Mouse (Mus musculus) heart, adult 2 months (tissue): ENCODE data around the gene Sugp2. TPM values are rescaled to one million over a fixed set of nuclear protein-coding genes. Genes with fewer than 3 reads are reported as not detected.

ENCODE experiments used
- DNase-seq, 2 experiments: peaks; one replicate each; pipeline ENCODE4 v3.0.0; 2021
- H3K27ac ChIP-seq: fragments of 200-600 bp; 2 replicates; pipeline ENCODE4 v1.8.1; 2022
- H3K27me3 ChIP-seq: fragments of 200-500 bp; 2 replicates; pipeline ENCODE4 v1.6.1; 2012; ENCODE audit warnings: mild to moderate bottlenecking, low read length, inconsistent platforms, mixed read lengths; ENCODE audit not compliant: control insufficient read depth, insufficient read depth
- H3K36me3 ChIP-seq: fragments of 200-500 bp; 2 replicates; pipeline ENCODE4 v1.6.1; 2012; ENCODE audit warnings: low read length, inconsistent platforms; ENCODE audit not compliant: control insufficient read depth, insufficient read depth
- H3K4me1 ChIP-seq: fragments of 200-500 bp; 2 replicates; pipeline ENCODE4 v1.6.1; 2011; ENCODE audit warnings: low read length; ENCODE audit not compliant: control insufficient read depth, insufficient read depth
- H3K4me3 ChIP-seq: fragments of 200-600 bp; 2 replicates; pipeline ENCODE4 v1.8.1; 2022
- H3K79me2 ChIP-seq: fragments of 200-500 bp; replicated peaks from 2 replicates; pipeline ENCODE4 v1.6.1; 2012; ENCODE audit warnings: mild to moderate bottlenecking, inconsistent platforms, low read length, moderate library complexity, mixed read lengths; ENCODE audit not compliant: control insufficient read depth, insufficient read depth
- H3K9ac ChIP-seq: fragments of 200-500 bp; 2 replicates; pipeline ENCODE4 v1.6.1; 2012; ENCODE audit warnings: low read depth, mild to moderate bottlenecking, control low read depth, inconsistent platforms, low read length, mixed read lengths
- CTCF ChIP-seq: fragments of 200-600 bp; IDR thresholded peaks from 2 replicates; pipeline ENCODE4 v1.8.1; 2022; ENCODE audit warnings: antibody characterized with exemption, mild to moderate bottlenecking, moderate library complexity
- EP300 ChIP-seq: fragments of 200-500 bp; IDR thresholded peaks from 2 replicates; pipeline ENCODE4 v1.6.1; 2011; ENCODE audit warnings: low read depth, low read length, control low read depth; ENCODE audit not compliant: insufficient read depth
- POLR2A ChIP-seq: fragments of 200-500 bp; IDR thresholded peaks from 2 replicates; pipeline ENCODE4 v1.6.1; 2011; ENCODE audit warnings: mild to moderate bottlenecking, low read depth, low read length, control low read depth; ENCODE audit not compliant: insufficient read depth
- WGBS: fragments of 180-500 bp; shearing (Covaris S2); methylation state at CpG from one replicate; pipeline ENCODE4 v1.1.7; 2018; 5-methylcytosine and 5-hydroxymethylcytosine counted together
- intact Hi-C: fragments of 180-260 bp; cut with DNase I; formaldehyde crosslinking; loops from one replicate; pipeline ENCODE4 v1.15.1; 2025
- polyA plus RNA-seq: library from polyadenylated mRNA; depleted of rRNA; stranded (reverse); fragments of >200 nt; gene quantifications from 2 replicates; pipeline ENCODE4 v1.2.3, GENCODE M21; 2012; rRNA removed
- total RNA-seq, 2 experiments: library from RNA; stranded (reverse); gene quantifications; 2 replicates each; pipeline ENCODE4 v1.2.3; 2021

Gene Sugp2
- total and polyA plus RNA-seq, 3 experiments = 27.8 to 38.0 (median 34.3) TPM

DNA sequence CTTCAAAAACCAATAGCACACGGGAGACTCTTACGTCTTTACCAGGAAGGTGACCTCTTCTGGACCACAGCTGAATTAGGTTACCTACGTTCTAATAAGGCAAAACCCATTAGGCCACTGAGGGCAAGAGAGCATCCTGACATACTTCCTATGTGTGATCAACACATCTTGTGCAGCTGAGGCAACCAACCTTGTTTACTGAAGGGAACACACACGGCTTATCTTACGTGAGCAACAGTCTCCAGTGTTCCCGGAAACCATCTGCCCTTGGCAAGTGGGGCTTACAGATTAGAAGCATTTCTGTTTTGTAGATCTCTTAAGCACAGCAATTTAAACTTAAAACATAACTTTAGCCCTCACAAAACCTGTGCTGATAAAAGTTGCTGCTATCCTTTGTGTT is 93.5 kb downstream of the Sugp2 start:
- WGBS = 81% methylated on average over 6 of the region's 6 CpGs
- intact Hi-C loops = no loop called here
- H3K27ac ChIP-seq = no peak overlapping the region

DNA sequence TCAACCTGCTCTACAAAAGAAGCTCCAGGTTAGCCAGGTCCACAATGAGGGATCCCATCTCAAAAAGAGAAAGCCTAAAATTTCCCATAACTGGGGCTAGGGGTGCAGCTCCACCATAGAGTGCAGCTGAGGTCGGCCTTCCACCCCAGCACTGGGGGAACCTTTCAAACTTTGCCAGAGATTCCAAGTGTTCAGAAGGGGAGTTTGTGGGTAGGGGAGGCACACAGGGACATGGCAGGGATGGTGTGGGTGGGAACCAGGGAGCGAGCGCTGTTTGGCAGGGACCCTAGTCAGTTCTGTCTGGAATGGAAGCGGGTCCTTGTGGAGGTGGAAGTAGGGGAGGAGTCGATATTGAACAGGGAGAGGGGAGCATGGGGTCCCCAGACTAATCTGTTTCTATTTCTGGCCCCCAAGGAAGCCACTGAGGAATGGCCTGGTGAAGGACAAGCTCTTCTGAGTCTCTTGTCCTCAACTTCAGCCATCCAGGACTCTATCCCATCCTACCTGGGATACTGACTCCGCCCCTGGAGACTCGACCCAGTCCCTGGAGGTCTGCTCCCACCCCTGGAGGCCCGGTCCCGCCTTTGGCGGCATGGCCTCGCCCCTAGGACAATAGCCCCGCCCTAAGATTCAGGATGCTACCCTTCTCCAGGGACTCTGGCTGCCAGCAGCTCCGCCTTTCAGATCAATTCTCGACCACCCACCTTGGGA is 95.3 kb downstream of the Sugp2 start, which contains the start of gene Gdf1:
Gene Gdf1 (plus strand): TSS at position 694 of the 711 bp plus-strand sequence.
- H3K27me3 ChIP-seq = no peaks in the 10 kb centered on the region
- 34% methylated on average over 14 of the region's 14 CpGs for WGBS
- no peak for DNase-seq
- H3K27ac ChIP-seq = no peak within 1 kb of the TSS
- intact Hi-C loops = no loop called here
- H3K36me3 ChIP-seq = no peaks in the 10 kb centered on the region
- TF ChIP-seq CTCF (no peak), POLR2A (no peak)
- H3K9ac ChIP-seq = no peak within 1 kb of the TSS
- H3K4me1 ChIP-seq = no peaks in the 10 kb centered on the region
- H3K79me2 ChIP-seq = no peaks in the 10 kb centered on the region
- H3K4me3 ChIP-seq = no peak within 1 kb of the TSS

More for the DNA sequence above, 93.5 kb downstream of the Sugp2 start:
- no peak for DNase-seq
- no peak overlapping the region for H3K4me3 ChIP-seq
- H3K4me1 ChIP-seq = no peaks in the 10 kb centered on the region
- no peak for TF ChIP-seq POLR2A
- no peak for TF ChIP-seq EP300
- TF ChIP-seq CTCF = no peak
- no peaks in the 10 kb centered on the region for H3K79me2 ChIP-seq
- H3K27me3 ChIP-seq = no peaks in the 10 kb centered on the region
- H3K36me3 ChIP-seq = no peaks in the 10 kb centered on the region
- H3K9ac ChIP-seq = no peak overlapping the region

Other genes with a start within 250 kb of the Sugp2 start
- 10 to 100 TPM; 36.4 TPM for gene Gatad2a, start 237.8 kb upstream of the Sugp2 start, total RNA-seq
- 23.7 and 24.7 TPM in 2 replicates for gene Gatad2a, start 237.8 kb upstream of the Sugp2 start, polyA plus RNA-seq
- gene Mau2, start 191.5 kb upstream of the Sugp2 start, total RNA-seq = 10 to 100 TPM; 30.1 to 32.6 TPM
- gene Mau2, start 191.5 kb upstream of the Sugp2 start, polyA plus RNA-seq = 33.2 and 46.9 TPM in 2 replicates
- 10 to 100 TPM; 15.8 to 19.6 TPM for gene Sugp1, start 191.4 kb upstream of the Sugp2 start, total RNA-seq
- gene Sugp1, start 191.4 kb upstream of the Sugp2 start, polyA plus RNA-seq = 6.7 and 10.6 TPM in 2 replicates
- gene Tm6sf2, start 161.3 kb upstream of the Sugp2 start, total RNA-seq = under 1 TPM; 0.64 to 0.94 TPM
- gene Tm6sf2, start 161.3 kb upstream of the Sugp2 start, polyA plus RNA-seq = 2.7 and 3.1 TPM in 2 replicates
- under 1 TPM in 1 of 2 experiments, not detected in 1; 0.10 TPM for gene Hapln4, start 150.8 kb upstream of the Sugp2 start, total RNA-seq
- gene Hapln4, start 150.8 kb upstream of the Sugp2 start, polyA plus RNA-seq = 0.15 and 0.16 TPM in 2 replicates
- under 1 TPM in 1 of 2 experiments, not detected in 1; 0.02 TPM for gene Ncan, start 113.4 kb upstream of the Sugp2 start, total RNA-seq
- 0.08 and 0.18 TPM in 2 replicates for gene Ncan, start 113.4 kb upstream of the Sugp2 start, polyA plus RNA-seq
- 1 to 10 TPM; 5.5 to 7.6 TPM for gene Nr2c2ap, start 102.9 kb upstream of the Sugp2 start, total RNA-seq
- gene Nr2c2ap, start 102.9 kb upstream of the Sugp2 start, polyA plus RNA-seq = 7.0 and 10.7 TPM in 2 replicates
- gene Rfxank, start 95.1 kb upstream of the Sugp2 start, total RNA-seq = 10 to 100 TPM; 18.1 to 18.6 TPM
- 30.9 and 41.5 TPM in 2 replicates for gene Rfxank, start 95.1 kb upstream of the Sugp2 start, polyA plus RNA-seq
- 10 to 100 TPM; 22.6 to 23.7 TPM for gene Borcs8, start 94.7 kb upstream of the Sugp2 start, total RNA-seq
- 45.3 and 46.6 TPM in 2 replicates for gene Borcs8, start 94.7 kb upstream of the Sugp2 start, polyA plus RNA-seq
- gene Mef2b, start 94.5 kb upstream of the Sugp2 start, total RNA-seq = under 1 TPM; 0.25 to 0.44 TPM
- gene Mef2b, start 94.5 kb upstream of the Sugp2 start, polyA plus RNA-seq = 0.27 and 0.38 TPM in 2 replicates
- 100 to 1,000 TPM in 1 of 2 experiments, 10 to 100 TPM in 1; 93.6 to 108 TPM for gene Tmem161a, start 61.9 kb upstream of the Sugp2 start, total RNA-seq
- 134 and 145 TPM in 2 replicates for gene Tmem161a, start 61.9 kb upstream of the Sugp2 start, polyA plus RNA-seq
- gene Slc25a42, start 21.9 kb upstream of the Sugp2 start, total RNA-seq = 10 to 100 TPM; 49.6 to 51.6 TPM
- 111 and 128 TPM in 2 replicates for gene Slc25a42, start 21.9 kb upstream of the Sugp2 start, polyA plus RNA-seq
- 1 to 10 TPM; 7.0 to 8.4 TPM for gene Armc6, start 240 bp downstream of the Sugp2 start, total RNA-seq
- gene Armc6, start 240 bp downstream of the Sugp2 start, polyA plus RNA-seq = 9.4 and 16.0 TPM in 2 replicates
- gene Homer3, start 48.6 kb downstream of the Sugp2 start, total RNA-seq = 1 to 10 TPM; 7.2 to 8.3 TPM
- gene Homer3, start 48.6 kb downstream of the Sugp2 start, polyA plus RNA-seq = 13.6 and 14.9 TPM in 2 replicates
- gene Ddx49, start 68.3 kb downstream of the Sugp2 start, total RNA-seq = 10 to 100 TPM; 21.6 to 26.4 TPM
- gene Ddx49, start 68.3 kb downstream of the Sugp2 start, polyA plus RNA-seq = 24.3 and 27.1 TPM in 2 replicates
- 100 to 1,000 TPM; 147 to 155 TPM for gene Cope, start 68.3 kb downstream of the Sugp2 start, total RNA-seq
- 193 and 209 TPM in 2 replicates for gene Cope, start 68.3 kb downstream of the Sugp2 start, polyA plus RNA-seq
- under 1 TPM; 0.34 to 0.64 TPM for gene Cers1, start 81.5 kb downstream of the Sugp2 start, total RNA-seq
- 0.97 and 1.2 TPM in 2 replicates for gene Cers1, start 81.5 kb downstream of the Sugp2 start, polyA plus RNA-seq
- gene Gdf1, start 95.6 kb downstream of the Sugp2 start, total RNA-seq = not detected
- 0.14 TPM in 1 of 2 replicates, not detected in the other for gene Gdf1, start 95.6 kb downstream of the Sugp2 start, polyA plus RNA-seq
- gene Upf1, start 119.1 kb downstream of the Sugp2 start, total RNA-seq = 10 to 100 TPM; 42.6 to 43.9 TPM
- 17.4 and 23.4 TPM in 2 replicates for gene Upf1, start 119.1 kb downstream of the Sugp2 start, polyA plus RNA-seq
- 1 to 10 TPM; 5.1 to 5.4 TPM for gene Comp, start 139.3 kb downstream of the Sugp2 start, total RNA-seq
- 11.5 and 17.4 TPM in 2 replicates for gene Comp, start 139.3 kb downstream of the Sugp2 start, polyA plus RNA-seq
- 1 to 10 TPM; 7.4 to 8.1 TPM for gene Crtc1, start 205.4 kb downstream of the Sugp2 start, total RNA-seq
- gene Crtc1, start 205.4 kb downstream of the Sugp2 start, polyA plus RNA-seq = 13.7 and 14.9 TPM in 2 replicates
- 1 to 10 TPM; 8.1 to 8.6 TPM for gene Klhl26, start 242.7 kb downstream of the Sugp2 start, total RNA-seq
- gene Klhl26, start 242.7 kb downstream of the Sugp2 start, polyA plus RNA-seq = 18.8 and 21.2 TPM in 2 replicates